Mouse (Mus musculus) heart, postnatal 0 days (tissue): Measurements from ENCODE around the gene Psmg3. TPM values are rescaled to one million over a fixed set of nuclear protein-coding genes. Genes with fewer than 3 reads are reported as not detected.

ENCODE experiments used
- ATAC-seq: fragments of 200-750 bp; cut with Nextera tagmentation; 2 replicates; pipeline ENCODE4 v1.8.0; 2017; ENCODE audit warnings: low read depth, moderate number of reproducible peaks, moderate library complexity; ENCODE audit not compliant: insufficient read depth
- DNase-seq: peaks from one replicate; pipeline ENCODE4 v3.0.0-alpha.2; 2016; ENCODE audit warnings: low spot score
- H3K27ac ChIP-seq: fragments of 300-500 bp; sonication (generic); 2 replicates; pipeline ENCODE4 v1.5.1; 2014; ENCODE audit warnings: low read depth, mild to moderate bottlenecking
- H3K27me3 ChIP-seq: fragments of 300-500 bp; sonication (generic); 2 replicates; pipeline ENCODE4 v1.6.1; 2014; ENCODE audit warnings: low read length, mixed read lengths; ENCODE audit not compliant: control insufficient read depth, insufficient read depth
- H3K36me3 ChIP-seq: fragments of 300-500 bp; sonication (generic); replicated peaks from 2 replicates; pipeline ENCODE4 v1.6.1; 2014; ENCODE audit warnings: low read length, mixed read lengths; ENCODE audit not compliant: control insufficient read depth, insufficient read depth
- H3K4me1 ChIP-seq: fragments of 300-500 bp; sonication (generic); 2 replicates; pipeline ENCODE4 v1.6.1; 2014; ENCODE audit warnings: antibody characterized with exemption; ENCODE audit not compliant: control insufficient read depth, insufficient read depth
- H3K4me2 ChIP-seq: fragments of 300-500 bp; sonication (generic); 2 replicates; pipeline ENCODE4 v1.6.1; 2014; ENCODE audit warnings: low read depth, mild to moderate bottlenecking, low read length, moderate library complexity
- H3K4me3 ChIP-seq: fragments of 300-500 bp; sonication (generic); 2 replicates; pipeline ENCODE4 v1.5.1; 2014; ENCODE audit warnings: low read depth, low read length
- H3K9ac ChIP-seq: fragments of 300-500 bp; sonication (generic); replicated peaks from 2 replicates; pipeline ENCODE4 v1.6.1; 2014; ENCODE audit warnings: low read depth, low read length, mixed read lengths
- H3K9me3 ChIP-seq: fragments of 300-500 bp; sonication (generic); replicated peaks from 2 replicates; pipeline ENCODE4 v1.6.1; 2016; ENCODE audit warnings: low read length; ENCODE audit not compliant: control insufficient read depth
- CTCF ChIP-seq: IDR thresholded peaks from 2 replicates; pipeline ENCODE4 v1.5.1; 2016; ENCODE audit warnings: antibody characterized with exemption, control low read depth, low read depth
- EP300 ChIP-seq: IDR thresholded peaks from 2 replicates; pipeline ENCODE4 v1.6.1; 2016; ENCODE audit warnings: antibody characterized with exemption, low read depth
- WGBS: fragments of 180-500 bp; shearing (Covaris S2); extraction: QIAGEN DNeasy Blood & Tissue Kit; methylation state at CpG from one replicate; pipeline ENCODE4 v1.1.7; 2014; 5-methylcytosine and 5-hydroxymethylcytosine counted together
- polyA plus RNA-seq: library from polyadenylated mRNA; unstranded; fragments of >200 nt; fragmentation: Nextera tagmentation; extraction: Ambion mirVana; gene quantifications from 2 replicates; pipeline ENCODE4 v1.2.1, GENCODE M21; 2015
- total RNA-seq: library from RNA; depleted of rRNA; stranded (reverse); fragments of >200 nt; gene quantifications from 2 replicates; pipeline ENCODE4 v1.2.3, GENCODE M21; 2014; ENCODE audit warnings: low replicate concordance

Psmg3 gene
- total and polyA plus RNA-seq, 2 experiments from 2014 or later: 33.9 to 43.2 TPM

- no peak overlapping the region for H3K4me3 ChIP-seq
- H3K4me2 ChIP-seq: no peak overlapping the region
- peak; percentile 82 for ATAC-seq
- TF ChIP-seq EP300 (no peak), CTCF (no peak; the same call in 1 of the 2 replicates)
- H3K27me3 ChIP-seq: no peaks in the 10 kb centered on the region
- peaks cover 14% of the 10 kb centered on the region for H3K4me1 ChIP-seq
- DNase-seq: peak; percentile 82
- no peak overlapping the region for H3K9ac ChIP-seq
- peak overlapping the region; percentile 49 for H3K27ac ChIP-seq
- peaks cover 36% of the 10 kb centered on the region for H3K36me3 ChIP-seq
- WGBS: 6% methylated on average over 12 of the region's 12 CpGs
- H3K9me3 ChIP-seq: no peaks in the 10 kb centered on the region
These were observed 23.0 kb downstream of the Psmg3 start for GRCm38 (mm10) chr5:139803601-139804102.

- WGBS: 68% methylated on average over 8 of the region's 8 CpGs
- peaks cover 36% of the 10 kb centered on the region for H3K36me3 ChIP-seq
- ATAC-seq: no peak
- no peak overlapping the region for H3K4me2 ChIP-seq
- H3K27ac ChIP-seq: 0 out of 2 replicates have a peak overlapping the region, but pooled peaks have one; percentile 25
- TF ChIP-seq CTCF: no peak
- no peak for TF ChIP-seq EP300
- no peaks in the 10 kb centered on the region for H3K9me3 ChIP-seq
- no peak overlapping the region for H3K4me3 ChIP-seq
- no peak for DNase-seq
- H3K27me3 ChIP-seq: no peaks in the 10 kb centered on the region
- H3K9ac ChIP-seq: no peak overlapping the region
- peaks cover 19% of the 10 kb centered on the region for H3K4me1 ChIP-seq
These were observed 23.5 kb downstream of the Psmg3 start for GRCm38 (mm10) chr5:139803165-139803564.

- DNase-seq: no peak
- TF ChIP-seq CTCF: no peak
- no peak for TF ChIP-seq EP300
- Histone ChIP-seq H3K36me3 (peaks cover 36% of the 10 kb centered on the region), H3K27me3 (no peaks in the 10 kb centered on the region), H3K4me1 (peaks cover 31% of the 10 kb centered on the region), H3K9me3 (no peaks in the 10 kb centered on the region), H3K4me3 (no peak overlapping the region), H3K9ac (no peak overlapping the region), H3K27ac (no peak overlapping the region), H3K4me2 (no peak overlapping the region)
- ATAC-seq: no peak
- 92% methylated on average over 10 of the region's 10 CpGs for whole genome bisulfite sequencing
These were observed 24.8 kb downstream of the Psmg3 start for GRCm38 (mm10) chr5:139801880-139802279.

- DNase-seq (no peak), ATAC-seq (no peak)
- Histone ChIP-seq H3K9ac (no peak overlapping the region), H3K27me3 (no peaks in the 10 kb centered on the region), H3K9me3 (no peaks in the 10 kb centered on the region), H3K4me3 (no peak overlapping the region), H3K36me3 (peaks cover 36% of the 10 kb centered on the region), H3K4me2 (no peak overlapping the region), H3K27ac (no peak overlapping the region), H3K4me1 (peaks cover 36% of the 10 kb centered on the region)
- 81% methylated on average over 8 of the region's 8 CpGs for WGBS
- no peak for TF ChIP-seq EP300
- no peak for TF ChIP-seq CTCF
These were observed 25.5 kb downstream of the Psmg3 start for GRCm38 (mm10) chr5:139801231-139801630.

- peaks cover 48% of the 10 kb centered on the region for H3K4me1 ChIP-seq
- H3K9ac ChIP-seq: no peak overlapping the region
- no peak overlapping the region for H3K4me3 ChIP-seq
- H3K27ac ChIP-seq: no peak overlapping the region
- H3K4me2 ChIP-seq: no peak overlapping the region
- ATAC-seq (no peak), DNase-seq (no peak)
- peaks cover 36% of the 10 kb centered on the region for H3K36me3 ChIP-seq
- 87% methylated on average over 33 of the region's 33 CpGs for WGBS
- TF ChIP-seq CTCF (no peak), EP300 (no peak)
- H3K9me3 ChIP-seq: no peaks in the 10 kb centered on the region
- H3K27me3 ChIP-seq: no peaks in the 10 kb centered on the region
These were observed 26.7 kb downstream of the Psmg3 start for GRCm38 (mm10) chr5:139799801-139800590.
